In the genomic region with DNA sequence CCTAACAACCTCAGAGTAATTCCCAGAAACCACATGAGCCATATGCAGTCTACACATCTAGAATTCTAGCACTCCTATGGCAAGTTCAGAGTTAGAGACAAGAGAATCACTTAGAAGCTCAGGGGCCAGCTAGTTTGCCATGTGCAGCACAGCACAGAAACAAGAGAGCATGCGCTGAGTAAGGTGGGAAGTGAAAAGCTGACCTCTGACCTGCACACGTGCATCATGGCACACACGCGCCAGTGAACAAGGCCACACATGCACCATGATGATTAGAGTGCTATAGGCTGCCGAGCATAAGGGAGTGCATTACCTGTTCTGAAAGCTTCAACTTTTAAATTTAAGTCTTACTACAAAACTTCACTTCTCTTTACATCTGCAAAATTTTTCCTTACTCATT, we compare ENCODE assay signal across 24 mouse cellular contexts.
"Had no signal": no experiment of that assay in that cellular context is flagged by ENCODE, and none has a peak within 500 bp of the region (broad histone marks: within the 10 kb centered on the region; RNA-seq: fewer than 3 reads in every experiment).

No protein-coding gene starts in this region.

- H3K9me3 ChIP-seq: hindbrain, embryonic 10.5 days; hindbrain, embryonic 12.5 days; intestine, embryonic 15.5 days; limb, embryonic 10.5 days; limb, embryonic 12.5 days had no signal

- H3K27ac ChIP-seq: gastrocnemius, adult 2 months; heart, adult 2 months; hindbrain, embryonic 10.5 days; hindbrain, embryonic 12.5 days; hindbrain, embryonic 14.5 days; intestine, embryonic 15.5 days; layer of hippocampus, adult 2 months; left cerebral cortex, adult 2 months; limb, embryonic 10.5 days; limb, embryonic 12.5 days had no signal

- H3K4me2 ChIP-seq: heart, embryonic 11.5 days; hindbrain, embryonic 12.5 days; hindbrain, embryonic 14.5 days; intestine, embryonic 15.5 days; limb, embryonic 12.5 days had no signal

- H3K9ac ChIP-seq: hindbrain, embryonic 12.5 days; hindbrain, embryonic 14.5 days; intestine, embryonic 15.5 days; limb, embryonic 12.5 days had no signal

- DNase-seq: gastrocnemius, adult 2 months; gastrocnemius, postnatal 10 days; gastrocnemius, postnatal 25 days; heart, adult 2 months; heart, postnatal 10 days; heart, postnatal 4 days; kidney, adult 18-20 months; kidney, adult 8-10 months; kidney, postnatal 10 days; kidney, postnatal 25 days; kidney, postnatal 4 days; liver had no signal

- H3K4me1 ChIP-seq: hindbrain, embryonic 10.5 days; hindbrain, embryonic 12.5 days; intestine, embryonic 15.5 days; limb, embryonic 10.5 days; limb, embryonic 12.5 days had no signal

- ATAC-seq: hindbrain, embryonic 16.5 days; inflammation-experienced regulatory T-cells, adult 6 months; intestine, embryonic 15.5 days; intestine, postnatal 0 days had no signal

- H3K27me3 ChIP-seq: hindbrain, embryonic 12.5 days; intestine, embryonic 15.5 days; limb, embryonic 12.5 days had no signal

- H3K4me3 ChIP-seq: gastrocnemius, adult 2 months; heart, adult 2 months; hindbrain, embryonic 10.5 days; hindbrain, embryonic 12.5 days; intestine, embryonic 15.5 days; layer of hippocampus, adult 2 months; left cerebral cortex, adult 2 months; limb, embryonic 10.5 days; limb, embryonic 12.5 days had no signal
